Mouse (Mus musculus): ENCODE measurements around the gene Map4k3. TPM values are rescaled to one million over a fixed set of nuclear protein-coding genes. Genes with fewer than 3 reads are reported as not detected.

The Map4k3 gene
- total RNA-seq, 1 experiment from 2014 or later: 47.6 TPM

DNA sequence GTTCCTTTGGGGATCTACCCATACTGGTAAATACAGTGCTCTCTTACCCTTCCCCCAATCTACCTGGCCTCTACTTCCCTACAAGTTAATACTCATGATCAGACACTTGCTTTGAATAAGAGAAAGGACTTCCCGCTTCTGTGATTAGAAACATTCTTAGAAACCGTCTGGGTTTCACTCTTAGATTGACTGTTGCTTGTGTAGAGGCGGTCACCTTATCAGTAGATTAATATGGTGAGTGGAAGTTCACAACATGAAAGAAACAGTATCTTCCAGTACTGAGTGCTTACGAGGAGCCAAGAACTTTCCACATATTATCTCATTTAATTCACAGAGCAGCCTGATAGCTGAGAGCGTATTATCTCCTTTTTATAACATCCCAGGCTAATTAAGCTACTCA, 1.5 kb upstream of the Map4k3 start:
- DNase-seq: no peak

DNA sequence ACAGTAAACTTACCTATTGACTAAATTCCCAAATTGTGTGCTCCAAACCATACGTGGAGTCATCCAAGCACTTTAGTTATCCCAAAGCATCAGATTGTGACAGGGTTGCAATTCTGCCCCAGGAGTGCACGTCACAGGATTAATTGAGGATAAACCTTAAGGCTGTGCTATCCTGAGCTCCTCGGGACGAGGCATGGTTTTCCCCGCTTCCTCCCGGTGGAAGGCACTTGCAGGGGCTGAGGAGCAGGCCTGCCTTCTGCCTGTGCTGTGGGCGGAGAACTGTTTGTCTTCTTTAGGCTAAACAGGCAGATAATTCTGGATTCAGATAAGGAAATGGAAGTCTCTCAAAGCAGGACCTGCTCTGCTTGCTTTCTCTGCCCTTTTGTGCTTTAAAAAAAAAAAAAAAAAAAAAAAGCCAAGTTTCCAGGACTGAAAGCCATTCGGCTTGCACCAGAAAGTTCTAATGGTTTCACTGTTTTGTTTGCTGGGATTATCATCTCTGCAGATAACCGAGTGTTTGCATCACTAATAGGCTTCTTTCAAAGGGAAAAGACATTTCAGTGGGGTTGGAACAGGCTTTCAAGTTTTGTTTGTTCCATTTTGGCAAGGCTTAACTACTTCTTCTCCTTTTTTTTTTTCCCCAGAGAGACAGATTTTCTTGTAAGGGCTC, 930 bp upstream of the Map4k3 start:
- DNase-seq: no peak

DNA sequence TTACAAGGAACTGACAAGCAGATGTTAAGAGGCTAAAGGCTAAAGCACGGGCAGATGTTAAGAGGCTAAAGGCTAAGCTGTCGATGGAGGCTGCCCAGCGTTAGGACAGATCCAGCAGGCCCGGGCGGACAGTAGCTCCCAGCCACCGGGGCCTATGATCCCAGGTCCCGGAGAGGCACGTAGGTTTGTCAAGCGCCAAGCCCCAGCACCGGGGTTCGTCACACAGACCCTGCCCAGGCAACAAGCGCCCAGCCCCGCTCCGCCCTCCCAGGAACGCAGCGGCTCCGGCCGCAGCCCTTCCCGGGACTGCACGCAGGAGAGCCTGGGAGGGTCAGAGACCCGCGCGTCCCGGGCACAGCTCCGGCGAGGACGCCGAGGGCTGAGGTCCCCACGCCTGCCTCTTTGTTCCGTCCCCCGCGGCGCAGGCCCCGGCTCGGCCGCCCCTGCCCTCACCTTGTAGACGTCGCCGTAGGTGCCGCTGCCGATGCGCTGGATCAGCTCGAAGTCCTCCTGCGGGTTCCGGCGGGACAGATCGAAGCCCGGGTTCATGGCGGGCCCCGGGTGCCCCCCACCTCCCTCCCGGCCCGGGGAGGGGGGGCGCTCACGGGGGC, 839 bp downstream of the Map4k3 start:
- peak; percentile 63 for DNase-seq

DNA sequence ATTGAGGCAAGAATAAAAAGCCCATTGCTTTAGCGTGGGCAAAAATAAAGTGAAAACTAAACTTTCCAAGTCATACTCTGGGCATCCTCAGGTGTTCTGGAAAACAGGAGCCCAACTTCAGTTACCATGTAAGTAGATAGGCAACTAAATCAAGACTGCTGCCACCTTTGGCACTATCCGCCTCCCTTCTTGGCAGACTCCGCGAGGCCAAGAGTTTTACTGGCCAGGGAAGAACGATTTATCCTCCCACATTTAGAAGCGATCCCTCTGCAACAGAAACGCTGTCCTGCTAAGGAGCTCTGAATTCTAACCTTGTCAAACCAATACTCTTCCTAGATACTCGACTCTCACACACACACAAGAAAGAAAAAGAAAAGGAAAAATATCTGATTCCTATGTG, 1.5 kb downstream of the Map4k3 start:
- DNase-seq: peak; percentile 45

DNA sequence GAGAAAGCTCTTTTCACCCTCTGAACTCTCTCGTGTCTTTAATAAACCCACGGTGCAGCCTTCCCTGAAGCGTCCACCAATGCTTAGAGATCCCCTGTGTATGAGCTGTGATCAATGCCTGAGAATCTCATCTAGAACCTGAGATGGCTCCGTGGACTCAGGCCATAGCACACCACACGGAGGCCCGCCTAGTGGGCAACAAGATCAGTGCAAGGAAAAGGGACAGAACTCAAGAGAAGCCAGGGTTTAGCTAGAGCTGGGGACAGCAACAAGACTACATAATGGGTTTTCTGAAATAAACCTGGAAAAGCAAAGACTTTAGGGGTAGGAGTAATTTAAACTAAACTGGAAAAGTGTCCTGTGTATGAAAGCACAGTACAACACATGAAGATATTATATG, 5.2 kb downstream of the Map4k3 start:
- no peak for DNase-seq

DNA sequence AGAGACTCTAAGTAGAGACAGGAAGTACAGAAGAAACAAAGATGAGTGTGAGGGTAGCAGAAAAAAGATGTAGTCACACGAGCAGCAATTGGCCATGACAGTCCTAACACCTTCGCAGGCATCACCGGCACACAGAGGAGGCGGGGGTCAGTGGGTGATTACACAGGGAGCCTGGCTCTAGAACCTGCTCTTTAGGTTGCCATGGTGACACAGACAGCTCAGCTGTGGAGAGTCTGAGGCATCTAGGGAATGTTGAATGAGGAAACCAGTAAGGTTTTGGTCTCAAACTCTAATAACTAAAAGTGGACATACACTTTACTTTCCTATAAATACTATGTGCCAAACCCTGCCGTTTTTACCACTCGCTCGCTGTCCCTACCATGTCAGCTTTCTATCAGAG, 6.6 kb downstream of the Map4k3 start:
- no peak for DNase-seq

DNA sequence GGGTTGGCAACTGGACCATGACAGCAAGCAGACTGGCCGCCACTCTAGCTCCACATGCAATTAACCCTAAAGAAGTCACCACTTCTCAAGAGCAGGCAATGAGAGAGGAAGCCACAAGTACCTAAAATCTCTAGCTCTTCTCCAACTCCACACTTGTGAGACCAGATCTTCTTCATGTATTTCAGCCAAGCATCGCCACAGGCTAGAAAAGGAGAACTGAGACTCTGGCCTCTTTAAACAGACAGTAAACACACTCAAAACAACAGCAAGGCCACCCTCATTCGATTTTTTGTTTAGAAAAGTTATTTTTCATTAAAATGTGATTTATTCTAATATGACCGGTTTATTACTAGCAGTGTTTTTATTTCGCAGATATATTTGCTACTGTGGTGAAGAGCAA, 9.0 kb downstream of the Map4k3 start:
- no peak for DNase-seq

DNA sequence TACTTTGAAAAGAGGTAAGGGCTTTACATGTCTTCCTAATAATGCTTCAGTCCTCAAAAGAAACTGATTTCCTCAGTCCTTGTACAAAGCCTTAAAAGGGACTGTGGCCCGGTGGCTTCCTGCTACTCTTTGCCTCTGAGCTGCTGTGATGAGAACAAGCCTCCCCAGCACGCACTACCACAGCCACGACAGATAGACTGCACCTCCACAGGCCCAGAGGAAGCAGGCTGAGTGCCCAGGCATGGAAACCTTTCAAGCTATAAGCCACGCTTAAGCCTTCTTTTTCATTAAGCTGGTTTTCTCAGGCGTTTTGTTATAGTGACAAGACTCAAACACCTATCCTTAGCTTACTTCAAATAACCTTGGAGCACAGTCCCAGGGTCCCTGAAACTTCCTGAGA, 10.0 kb downstream of the Map4k3 start:
- DNase-seq: no peak

DNA sequence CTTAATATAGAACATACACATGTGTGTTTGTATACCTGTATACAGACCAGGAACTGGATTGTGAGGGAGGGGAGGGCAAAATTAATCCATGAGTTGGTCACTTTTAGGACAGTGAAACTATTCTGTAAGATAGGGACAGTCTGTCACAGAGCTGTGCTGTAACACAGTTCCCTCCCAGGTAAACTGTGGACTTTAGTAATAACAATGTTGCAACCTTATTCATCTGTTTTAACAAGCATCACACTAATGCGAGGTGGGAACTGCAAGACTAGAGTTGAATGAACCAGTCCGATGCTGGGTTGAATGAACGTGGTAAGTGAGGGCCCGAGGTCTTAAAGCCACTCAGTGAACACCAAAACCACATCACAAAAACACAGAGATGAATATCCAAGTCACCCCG, 14.7 kb downstream of the Map4k3 start:
- no peak for DNase-seq

DNA sequence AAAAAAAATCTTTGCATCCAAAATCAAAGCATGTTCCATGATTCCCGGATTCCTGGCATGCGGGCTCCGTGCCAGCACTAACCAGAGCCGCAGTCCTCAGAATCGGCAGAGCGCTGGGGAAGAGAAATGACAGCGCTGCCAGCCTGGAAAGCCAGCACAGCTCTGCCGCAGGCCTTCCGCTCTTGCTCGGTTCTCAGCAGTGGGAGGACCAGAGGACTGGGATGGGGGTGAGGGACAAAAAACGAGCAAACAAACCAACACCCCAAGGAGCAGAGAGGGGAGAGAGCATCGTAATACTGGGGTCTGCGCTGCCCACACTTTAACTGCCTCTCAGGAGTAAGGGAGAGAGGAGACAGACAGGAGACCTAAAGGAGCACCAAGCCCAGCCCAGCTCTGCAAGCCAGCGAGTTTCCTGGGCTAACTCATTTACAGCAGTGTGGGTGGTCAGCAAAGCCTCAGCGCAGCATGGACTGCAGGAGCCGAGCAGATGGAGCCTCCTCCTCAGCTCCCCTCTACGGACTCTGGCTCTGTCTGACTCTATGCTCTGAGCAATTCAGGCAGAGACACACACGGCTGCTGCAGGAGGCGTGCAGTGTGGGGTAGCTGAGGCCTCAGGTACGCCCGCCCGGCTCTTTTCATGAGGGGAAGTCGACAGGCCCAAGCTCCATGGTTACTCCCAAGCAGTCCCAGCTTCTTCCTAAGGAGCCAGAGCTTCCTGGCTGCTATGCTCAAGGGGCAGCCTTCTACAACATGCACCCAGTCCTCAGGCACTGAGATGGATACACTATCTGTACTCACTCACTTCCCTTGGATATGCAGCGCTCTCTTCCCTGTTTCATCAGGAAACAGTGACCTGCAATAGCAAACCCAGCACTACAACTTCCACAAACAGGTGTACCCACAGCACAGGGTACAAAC, 18.1 kb downstream of the Map4k3 start:
- DNase-seq: peak; percentile 68

DNA sequence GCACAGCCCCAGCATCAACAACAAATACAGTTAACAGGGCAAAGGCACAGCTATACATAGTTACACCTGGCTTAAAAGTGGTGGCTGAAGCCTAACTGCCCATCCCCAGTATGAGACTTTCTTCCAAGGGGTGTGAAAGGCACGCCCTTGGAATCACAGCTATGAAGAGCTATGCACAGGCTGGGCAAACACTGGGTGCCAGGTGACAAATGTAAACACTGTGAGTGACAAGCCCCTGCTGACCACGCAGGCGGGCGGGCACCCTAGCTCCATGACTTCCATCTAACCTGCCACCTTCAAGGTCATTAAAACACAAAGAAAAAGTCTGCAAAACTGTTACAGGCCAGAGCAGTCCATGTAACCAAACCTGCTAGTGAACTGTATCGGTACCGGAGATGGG, 19.5 kb downstream of the Map4k3 start:
- no peak for DNase-seq

DNA sequence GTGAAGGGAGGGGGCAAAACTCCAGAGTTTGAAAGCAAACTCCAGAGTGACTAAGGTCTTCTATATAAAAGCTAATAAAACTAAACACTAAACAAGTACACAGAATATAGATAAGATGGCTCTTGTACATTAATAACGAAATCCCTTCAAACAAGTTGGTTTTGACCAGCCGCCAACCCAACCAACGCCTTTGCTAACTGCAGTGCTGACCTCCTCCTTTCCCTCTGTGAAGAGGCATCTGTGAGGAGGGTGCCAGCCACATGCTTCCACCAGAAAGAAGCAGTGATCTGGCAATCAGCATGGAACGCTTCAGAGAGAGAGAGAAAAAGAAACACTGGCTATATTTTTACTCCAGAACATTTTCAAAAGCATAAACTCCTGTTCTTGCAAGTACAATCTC, 21.1 kb downstream of the Map4k3 start:
- DNase-seq: no peak

DNA sequence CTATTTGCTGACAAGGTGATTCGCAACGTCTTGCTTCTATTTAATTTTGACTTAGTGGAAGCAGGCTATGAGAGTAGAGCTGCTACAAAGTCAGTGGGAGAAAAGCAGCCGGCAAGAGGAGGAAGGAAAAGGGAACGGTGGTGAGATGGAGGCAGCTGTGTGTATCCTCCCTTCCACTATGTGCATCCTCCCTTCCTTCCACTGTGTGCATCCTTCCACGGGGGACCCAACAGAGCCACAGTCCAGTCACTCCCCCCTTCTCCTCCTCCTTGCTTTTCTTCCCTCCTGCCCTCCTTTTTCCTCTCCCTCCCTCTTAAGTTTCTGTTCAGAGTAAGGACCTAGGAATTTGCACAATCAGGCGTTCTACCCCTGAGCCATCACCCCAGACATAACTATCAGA, 21.7 kb downstream of the Map4k3 start:
- DNase-seq: no peak

DNA sequence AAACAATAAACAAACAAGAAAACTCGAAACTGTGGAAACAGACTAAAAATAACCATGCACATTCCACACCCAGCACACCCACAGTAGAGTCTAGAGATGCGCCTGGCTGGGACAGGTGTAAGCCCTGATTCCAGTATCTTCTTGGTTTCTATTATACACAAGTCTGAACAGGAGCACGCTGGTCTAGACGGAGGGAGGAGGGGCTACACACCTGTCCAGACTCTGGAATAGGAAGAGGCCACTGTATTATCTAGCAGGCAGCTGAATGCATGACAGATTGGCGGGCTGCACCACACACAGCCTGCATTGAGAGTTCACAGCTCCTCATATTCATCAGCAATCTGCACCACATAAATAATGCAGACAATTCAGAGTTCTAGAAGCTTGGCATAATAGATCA, 26.6 kb downstream of the Map4k3 start:
- no peak for DNase-seq

DNA sequence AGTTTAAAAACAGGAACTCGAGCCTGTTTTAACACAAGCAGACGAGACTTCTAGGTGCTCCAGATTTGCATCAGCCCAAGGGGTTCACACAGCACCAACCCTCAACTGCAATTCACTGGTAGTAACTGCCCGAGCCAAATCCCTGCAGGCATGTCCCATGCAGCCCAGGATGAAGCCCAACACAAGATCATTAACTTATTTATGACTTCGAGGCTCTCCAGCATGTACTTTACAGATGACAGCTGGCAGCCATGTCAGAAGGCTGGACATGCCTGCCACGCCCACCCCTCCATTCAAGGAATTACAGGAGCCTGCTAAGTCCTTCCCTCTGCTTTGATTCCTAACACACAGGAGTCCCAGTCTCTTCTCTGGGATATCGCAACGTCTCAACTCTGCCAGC, 29.4 kb downstream of the Map4k3 start:
- DNase-seq: no peak

DNA sequence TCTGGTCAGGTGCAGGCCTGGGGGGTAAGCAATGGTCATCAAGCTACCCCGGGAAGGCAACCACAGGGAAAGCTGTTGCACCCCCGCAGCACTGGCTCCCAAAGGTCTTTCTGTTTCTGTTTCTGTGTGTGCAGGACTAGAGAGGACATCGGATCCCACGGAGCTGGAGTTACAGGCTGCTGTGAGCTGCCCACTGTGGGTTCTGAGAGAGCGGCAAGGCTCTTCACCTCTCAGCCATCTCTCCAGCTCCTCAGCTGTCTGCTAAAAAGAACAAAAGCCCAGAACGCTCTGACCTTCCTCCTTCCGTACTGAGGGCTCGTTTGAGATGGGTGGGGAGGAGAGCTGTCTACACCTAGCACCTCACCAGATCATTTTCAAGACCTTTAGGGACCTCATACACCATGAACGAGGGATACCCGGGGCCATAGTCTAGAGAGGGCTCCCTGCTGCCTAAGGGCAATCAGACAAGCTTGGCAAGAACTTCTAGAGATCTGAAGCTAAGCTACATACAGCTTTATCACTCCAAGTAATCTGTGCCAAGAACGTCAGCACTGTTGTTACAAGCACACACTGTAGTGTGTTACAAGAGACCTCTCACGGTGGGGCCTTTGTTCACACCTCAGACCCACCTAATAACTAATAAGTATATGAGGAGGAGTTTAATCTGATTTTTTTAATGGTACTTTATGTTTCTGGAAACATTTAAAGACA, 29.9 kb downstream of the Map4k3 start:
- DNase-seq: no peak

DNA sequence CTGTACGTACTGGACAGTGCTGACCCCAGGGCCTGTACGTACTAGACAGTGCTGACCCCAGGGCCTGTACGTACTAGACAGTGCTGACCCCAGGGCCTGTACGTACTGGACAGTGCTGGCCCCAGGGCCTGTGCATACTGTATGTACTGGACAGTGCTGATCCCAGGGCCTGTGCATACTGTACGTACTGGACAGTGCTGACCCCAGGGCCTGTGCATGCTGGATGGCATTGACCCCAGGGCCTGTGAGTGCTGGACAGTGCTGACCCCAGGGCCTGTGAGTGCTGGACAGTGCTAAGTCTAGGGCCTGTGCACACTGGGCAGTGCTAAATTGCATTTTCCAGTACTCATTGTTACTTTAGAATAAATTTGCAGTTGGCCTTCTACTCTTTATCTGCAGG, 31.3 kb downstream of the Map4k3 start:
- DNase-seq: no peak

DNA sequence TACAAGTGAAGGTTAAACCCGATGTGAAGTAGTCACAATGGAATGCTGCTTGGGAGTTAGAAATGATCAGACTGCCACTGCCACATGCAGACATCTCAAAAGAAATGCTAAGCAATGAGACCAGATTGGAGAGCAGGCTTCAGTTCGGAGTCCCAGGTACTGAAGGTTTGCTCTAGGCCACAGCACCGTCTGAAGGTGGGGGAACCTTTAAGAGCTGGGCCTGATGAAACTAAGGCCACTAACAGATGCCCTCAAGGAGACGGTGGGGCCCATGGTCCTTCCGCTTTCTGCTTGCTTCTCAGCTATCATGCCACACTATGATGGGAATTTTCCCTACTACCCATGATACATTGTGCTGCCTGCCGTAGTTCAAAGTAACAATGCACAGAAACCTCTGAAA, 32.1 kb downstream of the Map4k3 start:
- no peak for DNase-seq

DNA sequence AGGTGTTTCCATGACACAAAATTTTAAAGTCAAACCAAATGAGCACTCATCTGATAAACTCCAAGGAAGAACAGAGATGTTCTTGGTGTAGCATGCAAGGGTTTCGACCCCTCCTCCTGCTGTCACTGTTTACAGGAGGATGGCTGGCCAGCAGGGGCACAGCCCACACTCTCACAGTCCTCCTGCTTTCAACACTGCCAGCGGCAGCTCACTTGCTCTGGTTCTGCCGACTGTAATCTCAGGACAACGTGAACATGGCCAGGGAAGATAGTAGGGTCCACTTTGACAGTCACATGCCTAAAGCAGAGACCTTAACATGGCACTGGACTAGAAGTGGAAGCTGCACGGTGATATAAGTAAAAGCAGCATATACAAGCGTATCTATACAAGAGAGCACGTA, 34.6 kb downstream of the Map4k3 start:
- no peak for DNase-seq

DNA sequence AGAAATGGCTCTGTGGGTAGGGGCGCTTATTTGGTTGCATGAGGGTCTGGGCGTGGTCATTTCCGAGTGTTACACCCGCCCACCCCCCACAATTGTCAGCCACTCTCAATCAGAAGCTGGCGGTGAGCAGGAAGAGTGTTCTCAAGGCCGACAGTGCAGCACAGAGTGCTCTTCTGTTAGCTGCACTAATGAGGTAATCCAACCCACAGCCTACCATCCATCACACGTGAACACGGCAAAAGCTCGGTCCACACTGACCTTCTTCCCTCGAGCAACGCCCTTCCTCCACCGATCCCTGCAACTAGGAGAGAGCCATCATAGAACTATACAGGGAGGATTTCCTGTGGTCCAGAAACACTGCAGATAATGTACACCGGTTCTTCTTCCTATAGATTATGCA, 36.1 kb downstream of the Map4k3 start:
- DNase-seq: no peak

DNA sequence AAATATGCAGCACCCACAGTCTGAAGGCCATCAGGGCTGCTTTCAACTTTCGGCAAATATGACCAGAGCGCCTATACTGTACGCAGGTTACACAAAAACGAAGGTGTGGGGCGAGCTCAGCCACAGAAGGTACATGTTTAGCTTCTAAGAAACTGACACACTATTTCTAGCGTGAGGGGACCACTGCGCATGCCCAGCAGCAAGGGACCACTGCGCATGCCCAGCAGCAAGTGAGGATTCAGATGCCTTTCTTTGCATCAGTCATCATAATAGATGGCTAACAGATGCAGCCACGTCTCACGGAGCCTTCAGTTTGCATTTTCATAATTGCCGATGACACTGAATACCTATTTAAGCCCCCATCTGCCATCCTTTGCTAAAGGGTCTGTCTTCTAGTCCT, 39.6 kb downstream of the Map4k3 start:
- no peak for DNase-seq

DNA sequence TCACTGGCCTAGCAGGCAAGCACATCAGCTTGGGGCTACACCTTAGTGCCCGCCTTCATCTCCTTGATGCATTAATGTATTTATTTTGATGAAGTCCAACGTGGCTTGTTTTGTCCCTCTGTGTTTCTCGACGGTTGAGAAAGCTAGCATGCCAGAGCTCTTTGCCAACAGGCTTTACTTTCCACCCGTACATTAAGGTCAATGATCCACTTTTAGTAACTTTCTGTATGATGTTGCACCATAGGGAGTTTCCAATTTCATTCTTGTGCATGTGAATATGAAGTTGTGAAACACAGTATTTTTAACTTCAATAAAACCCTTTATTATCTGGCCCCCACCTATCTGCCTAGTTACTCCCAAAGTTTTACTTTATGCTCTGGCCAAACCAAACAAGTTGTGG, 42.2 kb downstream of the Map4k3 start:
- DNase-seq: no peak

Measured in adrenal gland, postnatal 25 days (tissue).